12 mouse cellular contexts compared by ENCODE assay signal in genomic region chr13:113047018-113047417, GRCm38 (mm10). TPM values are rescaled to one million over a fixed set of nuclear protein-coding genes. Genes with fewer than 3 reads are reported as not detected.
A peak's percentile ranks its signal among the peaks of the same experiment; 100 is the strongest.
DNase-seq lines count a peak whose midpoint lies in the region; ATAC-seq lines count a peak whose summit lies in the region.
"Had no signal": no experiment of that assay in that cellular context is flagged by ENCODE, and none has a peak within 500 bp of the region (broad histone marks: within the 10 kb centered on the region; RNA-seq: fewer than 3 reads in every experiment).

No protein-coding gene starts in this region.

- H3K4me2 ChIP-seq in limb, embryonic 11.5 days (ENCODE audit: low read depth, severe bottlenecking) = no peak overlapping the region
- no peak overlapping the region for H3K4me2 ChIP-seq in forebrain, embryonic 13.5 days
- no peak overlapping the region for H3K4me2 ChIP-seq in limb, embryonic 12.5 days
- peak overlapping the region; percentile 80; the same call in 1 of the 2 replicates for H3K4me2 ChIP-seq in neural tube, embryonic 15.5 days

- no peak overlapping the region for H3K4me3 ChIP-seq in limb, embryonic 11.5 days (ENCODE audit: low read depth, low read length)
- no peak overlapping the region for H3K4me3 ChIP-seq in limb, embryonic 10.5 days
- H3K4me3 ChIP-seq in forebrain, embryonic 13.5 days = no peak overlapping the region; the same call in 1 of the 2 replicates
- no peak overlapping the region for H3K4me3 ChIP-seq in limb, embryonic 12.5 days (replicated peaks)
- H3K4me3 ChIP-seq in neural tube, embryonic 15.5 days (replicated peaks) = no peak overlapping the region

- H3K27me3 ChIP-seq in limb, embryonic 11.5 days (ENCODE audit: control insufficient read depth, insufficient read depth, low read length) = no peaks in the 10 kb centered on the region
- H3K27me3 ChIP-seq in limb, embryonic 10.5 days (ENCODE audit: low read depth, poor library complexity, severe bottlenecking) = no peaks in the 10 kb centered on the region
- H3K27me3 ChIP-seq in forebrain, embryonic 13.5 days = no peaks in the 10 kb centered on the region
- no peaks in the 10 kb centered on the region for H3K27me3 ChIP-seq in limb, embryonic 12.5 days
- H3K27me3 ChIP-seq in neural tube, embryonic 15.5 days (replicated peaks) = peaks cover 3% of the 10 kb centered on the region; the same call in 1 of the 2 replicates

- H3K4me1 ChIP-seq in limb, embryonic 11.5 days (ENCODE audit: control insufficient read depth, insufficient read depth, low read length) = no peaks in the 10 kb centered on the region
- H3K4me1 ChIP-seq in limb, embryonic 10.5 days = peaks cover 6% of the 10 kb centered on the region
- 0 out of 2 replicates have a peak, but pooled peaks cover 5% of the 10 kb centered on the region for H3K4me1 ChIP-seq in forebrain, embryonic 13.5 days
- H3K4me1 ChIP-seq in limb, embryonic 12.5 days (replicated peaks) = peaks cover 7% of the 10 kb centered on the region
- H3K4me1 ChIP-seq in neural tube, embryonic 15.5 days = peaks cover 8% of the 10 kb centered on the region; the same call in 1 of the 2 replicates
- H3K4me1 ChIP-seq: liver, embryonic 13.5 days had no signal

- H3K27ac ChIP-seq in limb, embryonic 11.5 days (replicated peaks; ENCODE audit: low read depth, low read length) = no peak overlapping the region
- H3K27ac ChIP-seq in limb, embryonic 10.5 days = no peak overlapping the region
- H3K27ac ChIP-seq in forebrain, embryonic 13.5 days = no peak overlapping the region
- no peak overlapping the region for H3K27ac ChIP-seq in limb, embryonic 12.5 days
- H3K27ac ChIP-seq in neural tube, embryonic 15.5 days (replicated peaks) = no peak overlapping the region
- H3K27ac ChIP-seq: heart, adult 2 months; liver, embryonic 13.5 days had no signal

- no peaks in the 10 kb centered on the region for H3K9me3 ChIP-seq in limb, embryonic 11.5 days (ENCODE audit: control insufficient read depth, low read length)
- no peaks in the 10 kb centered on the region for H3K9me3 ChIP-seq in limb, embryonic 10.5 days (replicated peaks)
- H3K9me3 ChIP-seq in forebrain, embryonic 13.5 days (replicated peaks) = no peaks in the 10 kb centered on the region
- no peaks in the 10 kb centered on the region for H3K9me3 ChIP-seq in limb, embryonic 12.5 days
- H3K9me3 ChIP-seq in neural tube, embryonic 15.5 days (replicated peaks) = no peaks in the 10 kb centered on the region
- H3K9me3 ChIP-seq: liver, embryonic 13.5 days had no signal

- ATAC-seq in limb, embryonic 11.5 days (ENCODE audit: insufficient number of reproducible peaks, low FRiP score, low TSS enrichment, low read depth) = 0 out of 2 replicates have a peak, but pooled peaks have one; percentile 48
- peak; percentile 63 for ATAC-seq in forebrain, embryonic 13.5 days
- peak; percentile 70 for ATAC-seq in limb, embryonic 12.5 days (ENCODE audit: insufficient number of reproducible peaks, insufficient read depth, low FRiP score, low TSS enrichment, low read depth)
- ATAC-seq in neural tube, embryonic 15.5 days (ENCODE audit: low FRiP score) = peak; percentile 56; the same call in 1 of the 2 replicates

- peaks cover 5% of the 10 kb centered on the region; the same call in 1 of the 2 replicates for H3K36me3 ChIP-seq in limb, embryonic 11.5 days (ENCODE audit: control insufficient read depth, insufficient read depth, low read length)
- peaks cover 25% of the 10 kb centered on the region for H3K36me3 ChIP-seq in limb, embryonic 10.5 days
- H3K36me3 ChIP-seq in forebrain, embryonic 13.5 days (ENCODE audit: poor library complexity, severe bottlenecking) = peaks cover 6% of the 10 kb centered on the region; the same call in 1 of the 2 replicates
- peaks cover 18% of the 10 kb centered on the region for H3K36me3 ChIP-seq in limb, embryonic 12.5 days
- H3K36me3 ChIP-seq in neural tube, embryonic 15.5 days = no peaks in the 10 kb centered on the region
- H3K36me3 ChIP-seq: liver, embryonic 13.5 days had no signal

- intact Hi-C loops in left cerebral cortex, postnatal 4 days (cut with DNase I) = loop anchor here (5.0 kb wide), 2 partner anchors 90 to 220 kb away; no protein-coding TSS in a partner anchor

- H3K9ac ChIP-seq in limb, embryonic 11.5 days (ENCODE audit: low read length) = no peak overlapping the region
- no peak overlapping the region for H3K9ac ChIP-seq in forebrain, embryonic 13.5 days
- no peak overlapping the region for H3K9ac ChIP-seq in limb, embryonic 12.5 days (replicated peaks)
- H3K9ac ChIP-seq in neural tube, embryonic 15.5 days (replicated peaks) = no peak overlapping the region
- H3K9ac ChIP-seq: liver, embryonic 13.5 days had no signal

- DNase-seq in limb, embryonic 11.5 days (ENCODE audit: low spot score) = no peak
- no peak for DNase-seq in limb, embryonic 10.5 days (ENCODE audit: low spot score)
- DNase-seq in left cerebral cortex, postnatal 4 days = no peak
- no peak for DNase-seq in cerebellum, adult 8-10 months
- DNase-seq in layer of hippocampus, postnatal 36 days = no peak
- DNase-seq: liver, embryonic 13.5 days had no signal

RNA-seq across cellular contexts. Expression of gene Gpx8, which starts 0.8 kb away (rescaled TPM):
- polyA plus RNA-seq in limb, embryonic 11.5 days (2014; fragmentation: Nextera tagmentation; extraction: Ambion mirVana) = 111 and 115 TPM in 2 replicates
- 87.5 and 98.7 TPM in 2 replicates for polyA plus RNA-seq in limb, embryonic 10.5 days (2016; fragmentation: Nextera tagmentation; extraction: Ambion mirVana)
- polyA plus RNA-seq in forebrain, embryonic 13.5 days (2015; fragmentation: Nextera tagmentation; extraction: Ambion mirVana) = 62.8 and 63.5 TPM in 2 replicates
- 141 and 152 TPM in 2 replicates for polyA plus RNA-seq in limb, embryonic 12.5 days (2016; fragmentation: Nextera tagmentation; extraction: Ambion mirVana)
- 59.3 and 62.5 TPM in 2 replicates for polyA plus RNA-seq in neural tube, embryonic 15.5 days (2015; fragmentation: Nextera tagmentation; extraction: Ambion mirVana)
- total RNA-seq in left cerebral cortex, postnatal 4 days (2021) = 10 to 100 TPM; 15.7 to 17.5 TPM
- 10 to 100 TPM; 10.1 to 10.9 TPM for total RNA-seq in layer of hippocampus, postnatal 36 days (2021)

RNA-seq across cellular contexts. Expression of gene Cdc20b, which starts 12.1 kb away (rescaled TPM):
- polyA plus RNA-seq in limb, embryonic 11.5 days (2014; fragmentation: Nextera tagmentation; extraction: Ambion mirVana) = not detected in 2 replicates
- polyA plus RNA-seq in limb, embryonic 10.5 days (2016; fragmentation: Nextera tagmentation; extraction: Ambion mirVana) = not detected in 2 replicates
- 0.63 and 0.92 TPM in 2 replicates for polyA plus RNA-seq in forebrain, embryonic 13.5 days (2015; fragmentation: Nextera tagmentation; extraction: Ambion mirVana)
- polyA plus RNA-seq in limb, embryonic 12.5 days (2016; fragmentation: Nextera tagmentation; extraction: Ambion mirVana) = not detected in 2 replicates
- not detected in 2 replicates for polyA plus RNA-seq in neural tube, embryonic 15.5 days (2015; fragmentation: Nextera tagmentation; extraction: Ambion mirVana)
- total RNA-seq in left cerebral cortex, postnatal 4 days (2021) = 1 to 10 TPM in 1 of 2 experiments, under 1 TPM in 1; 0.83 to 1.0 TPM
- not detected for total RNA-seq in layer of hippocampus, postnatal 36 days (2021)
- total RNA-seq: heart, adult 2 months had no signal
- polyA plus RNA-seq: liver, embryonic 13.5 days had no signal

RNA-seq across cellular contexts. Expression of gene Mcidas, which starts 53.4 kb away (rescaled TPM):
- not detected in 2 replicates for polyA plus RNA-seq in limb, embryonic 11.5 days (2014; fragmentation: Nextera tagmentation; extraction: Ambion mirVana)
- not detected in 2 replicates for polyA plus RNA-seq in limb, embryonic 10.5 days (2016; fragmentation: Nextera tagmentation; extraction: Ambion mirVana)
- polyA plus RNA-seq in forebrain, embryonic 13.5 days (2015; fragmentation: Nextera tagmentation; extraction: Ambion mirVana) = 1.4 and 2.4 TPM in 2 replicates
- not detected in 2 replicates for polyA plus RNA-seq in limb, embryonic 12.5 days (2016; fragmentation: Nextera tagmentation; extraction: Ambion mirVana)
- polyA plus RNA-seq in neural tube, embryonic 15.5 days (2015; fragmentation: Nextera tagmentation; extraction: Ambion mirVana) = 0.08 and 0.11 TPM in 2 replicates
- total RNA-seq in left cerebral cortex, postnatal 4 days (2021) = under 1 TPM; 0.28 to 0.62 TPM
- total RNA-seq in layer of hippocampus, postnatal 36 days (2021) = under 1 TPM; 0.42 to 0.66 TPM
- total RNA-seq: heart, adult 2 months had no signal
- polyA plus RNA-seq: liver, embryonic 13.5 days had no signal

RNA-seq across cellular contexts. Expression of gene Gzma, which starts 53.8 kb away (rescaled TPM):
- not detected in 2 replicates for polyA plus RNA-seq in limb, embryonic 11.5 days (2014; fragmentation: Nextera tagmentation; extraction: Ambion mirVana)
- polyA plus RNA-seq in limb, embryonic 10.5 days (2016; fragmentation: Nextera tagmentation; extraction: Ambion mirVana) = not detected in 2 replicates
- polyA plus RNA-seq in forebrain, embryonic 13.5 days (2015; fragmentation: Nextera tagmentation; extraction: Ambion mirVana) = not detected in 2 replicates
- not detected in 2 replicates for polyA plus RNA-seq in limb, embryonic 12.5 days (2016; fragmentation: Nextera tagmentation; extraction: Ambion mirVana)
- polyA plus RNA-seq in neural tube, embryonic 15.5 days (2015; fragmentation: Nextera tagmentation; extraction: Ambion mirVana) = 92.2 TPM in 1 of 2 replicates, not detected in the other
- total RNA-seq in left cerebral cortex, postnatal 4 days (2021) = not detected
- not detected for total RNA-seq in layer of hippocampus, postnatal 36 days (2021)
- total RNA-seq: layer of hippocampus, postnatal 14 days had no signal
- polyA plus RNA-seq: brain, embryonic 14.5 days; liver, embryonic 13.5 days had no signal

RNA-seq across cellular contexts. Expression of gene Ccno, which starts 59.4 kb away (rescaled TPM):
- 0.15 TPM in 1 of 2 replicates, not detected in the other for polyA plus RNA-seq in limb, embryonic 11.5 days (2014; fragmentation: Nextera tagmentation; extraction: Ambion mirVana)
- polyA plus RNA-seq in limb, embryonic 10.5 days (2016; fragmentation: Nextera tagmentation; extraction: Ambion mirVana) = 0.20 TPM in 1 of 2 replicates, not detected in the other
- polyA plus RNA-seq in forebrain, embryonic 13.5 days (2015; fragmentation: Nextera tagmentation; extraction: Ambion mirVana) = 1.9 and 4.4 TPM in 2 replicates
- polyA plus RNA-seq in limb, embryonic 12.5 days (2016; fragmentation: Nextera tagmentation; extraction: Ambion mirVana) = 0.21 and 0.37 TPM in 2 replicates
- polyA plus RNA-seq in neural tube, embryonic 15.5 days (2015; fragmentation: Nextera tagmentation; extraction: Ambion mirVana) = 0.13 and 0.37 TPM in 2 replicates
- total RNA-seq in left cerebral cortex, postnatal 4 days (2021) = 1 to 10 TPM in 1 of 2 experiments, under 1 TPM in 1; 0.76 to 1.3 TPM
- 1 to 10 TPM; 4.3 to 5.0 TPM for total RNA-seq in layer of hippocampus, postnatal 36 days (2021)
